Mouse (Mus musculus) liver, embryonic 15.5 days (tissue): ENCODE results near the gene Ankle2. TPM values are rescaled to one million over a fixed set of nuclear protein-coding genes. Genes with fewer than 3 reads are reported as not detected.

Source experiments
- ATAC-seq: fragments of 200-750 bp; cut with Nextera tagmentation; 2 replicates; pipeline ENCODE4 v1.8.0; 2017; ENCODE audit warnings: moderate number of reproducible peaks, mild to moderate bottlenecking, moderate library complexity; ENCODE audit not compliant: insufficient read depth
- H3K27ac ChIP-seq: fragments of 300-500 bp; sonication (generic); replicated peaks from 2 replicates; pipeline ENCODE4 v1.5.1; 2015; ENCODE audit warnings: mild to moderate bottlenecking, inconsistent platforms
- H3K27me3 ChIP-seq: fragments of 300-500 bp; sonication (generic); 2 replicates; pipeline ENCODE4 v1.6.1; 2015; ENCODE audit warnings: mild to moderate bottlenecking, inconsistent platforms
- H3K36me3 ChIP-seq: fragments of 300-500 bp; sonication (generic); replicated peaks from 2 replicates; pipeline ENCODE4 v1.6.1; 2015; ENCODE audit warnings: moderate library complexity, mild to moderate bottlenecking, inconsistent platforms
- H3K4me1 ChIP-seq: fragments of 300-500 bp; sonication (generic); replicated peaks from 2 replicates; pipeline ENCODE4 v1.6.1; 2015; ENCODE audit warnings: inconsistent platforms
- H3K4me2 ChIP-seq: fragments of 300-500 bp; sonication (generic); 2 replicates; pipeline ENCODE4 v1.6.1; 2015; ENCODE audit warnings: moderate library complexity, mild to moderate bottlenecking, inconsistent platforms
- H3K4me3 ChIP-seq: fragments of 300-500 bp; sonication (generic); replicated peaks from 2 replicates; pipeline ENCODE4 v1.5.1; 2015; ENCODE audit warnings: mild to moderate bottlenecking, inconsistent platforms
- H3K9ac ChIP-seq: fragments of 300-500 bp; sonication (generic); 2 replicates; pipeline ENCODE4 v1.6.1; 2015; ENCODE audit warnings: moderate library complexity, mild to moderate bottlenecking, inconsistent platforms
- H3K9me3 ChIP-seq: fragments of 300-500 bp; sonication (generic); replicated peaks from 2 replicates; pipeline ENCODE4 v1.6.1; 2016; ENCODE audit warnings: inconsistent platforms
- WGBS: fragments of 180-500 bp; shearing (Covaris S2); methylation state at CpG from one replicate; pipeline ENCODE4 v1.1.7; 2015; ENCODE audit warnings: mixed read lengths; ENCODE audit not compliant: insufficient replicate concordance; 5-methylcytosine and 5-hydroxymethylcytosine counted together
- polyA plus RNA-seq: library from polyadenylated mRNA; unstranded; fragments of >200 nt; fragmentation: Nextera tagmentation; extraction: Ambion mirVana; gene quantifications from 2 replicates; pipeline ENCODE4 v1.2.1, GENCODE M21; 2015

Ankle2 gene
- polyA plus RNA-seq, 1 experiment from 2014 or later = 14.3 TPM

- peak overlapping the region; percentile 100 for H3K4me2 ChIP-seq
- WGBS = under 1% methylated on average over 4 of the region's 4 CpGs
- H3K36me3 ChIP-seq = peaks cover 16% of the 10 kb centered on the region
- no peak for ATAC-seq
- H3K9me3 ChIP-seq = no peaks in the 10 kb centered on the region
- peaks cover 32% of the 10 kb centered on the region for H3K4me1 ChIP-seq
- peak overlapping the region; percentile 83 for H3K27ac ChIP-seq
- H3K27me3 ChIP-seq = no peaks in the 10 kb centered on the region
- peak overlapping the region; percentile 90 for H3K4me3 ChIP-seq
- peak overlapping the region; percentile 82 for H3K9ac ChIP-seq
Measured at GRCm38 (mm10) chr5:110284536-110284935, 53.7 kb downstream of the Ankle2 start.

- Histone ChIP-seq H3K36me3 (peaks cover 22% of the 10 kb centered on the region), H3K4me1 (peaks cover 32% of the 10 kb centered on the region), H3K9ac (peak overlapping the region; percentile 82), H3K27ac (peak overlapping the region; percentile 83), H3K4me2 (peak overlapping the region; percentile 100), H3K4me3 (peak overlapping the region; percentile 90), H3K9me3 (no peaks in the 10 kb centered on the region), H3K27me3 (no peaks in the 10 kb centered on the region)
- no peak for ATAC-seq
- WGBS = under 1% methylated on average over 15 of the region's 15 CpGs
Measured at GRCm38 (mm10) chr5:110285156-110285555, 54.4 kb downstream of the Ankle2 start.

- H3K9me3 ChIP-seq = no peaks in the 10 kb centered on the region
- H3K4me3 ChIP-seq = peak within 1 kb of the TSS; percentile 90
- H3K9ac ChIP-seq = peak within 1 kb of the TSS; percentile 82
- WGBS = 0% methylated on average over 60 of the region's 64 CpGs
- H3K4me1 ChIP-seq = peaks cover 34% of the 10 kb centered on the region
- ATAC-seq = peak; percentile 97
- H3K27me3 ChIP-seq = no peaks in the 10 kb centered on the region
- peak within 1 kb of the TSS; percentile 85 for H3K27ac ChIP-seq
- H3K36me3 ChIP-seq = peaks cover 30% of the 10 kb centered on the region
- peak within 1 kb of the TSS; percentile 100 for H3K4me2 ChIP-seq
Measured at GRCm38 (mm10) chr5:110285770-110286445, 55.1 kb downstream of the Ankle2 start, which contains the start of the genes Pxmp2 and Pole. Pxmp2 (minus strand) TSS chr5:110286186. Pole (plus strand) TSS chr5:110286306.

- WGBS = 1% methylated on average over 31 of the region's 31 CpGs
- peaks cover 40% of the 10 kb centered on the region for H3K4me1 ChIP-seq
Measured at GRCm38 (mm10) chr5:110286446-110287083, 55.8 kb downstream of the Ankle2 start.

GRCm38 (mm10) chr5:110287084-110287475 lies 56.3 kb downstream of the Ankle2 start:
- peaks cover 43% of the 10 kb centered on the region for H3K4me1 ChIP-seq
- WGBS = 57% methylated on average over 2 of the region's 2 CpGs
- H3K9ac ChIP-seq = peak overlapping the region; percentile 82

More at GRCm38 (mm10) chr5:110286446-110287083, 55.8 kb downstream of the Ankle2 start:
- H3K27ac ChIP-seq = peak overlapping the region; percentile 85
- ATAC-seq = peak; percentile 81
- H3K4me2 ChIP-seq = peak overlapping the region; percentile 100
- peak overlapping the region; percentile 82 for H3K9ac ChIP-seq
- no peaks in the 10 kb centered on the region for H3K9me3 ChIP-seq
- peak overlapping the region; percentile 90 for H3K4me3 ChIP-seq
- H3K27me3 ChIP-seq = no peaks in the 10 kb centered on the region
- H3K36me3 ChIP-seq = peaks cover 36% of the 10 kb centered on the region

GRCm38 (mm10) chr5:110291649-110292048 lies 60.8 kb downstream of the Ankle2 start:
- no peak overlapping the region for H3K4me3 ChIP-seq
- ATAC-seq = no peak
- H3K9ac ChIP-seq = no peak overlapping the region
- no peaks in the 10 kb centered on the region for H3K9me3 ChIP-seq
- no peaks in the 10 kb centered on the region for H3K27me3 ChIP-seq
- H3K27ac ChIP-seq = no peak overlapping the region
- 37% methylated on average over 1 of the region's 1 CpGs for WGBS
- H3K4me2 ChIP-seq = no peak overlapping the region
- H3K36me3 ChIP-seq = peaks cover 75% of the 10 kb centered on the region
- peaks cover 23% of the 10 kb centered on the region for H3K4me1 ChIP-seq

More at GRCm38 (mm10) chr5:110287084-110287475, 56.3 kb downstream of the Ankle2 start:
- H3K27ac ChIP-seq = no peak overlapping the region
- H3K27me3 ChIP-seq = no peaks in the 10 kb centered on the region
- ATAC-seq = no peak
- H3K4me2 ChIP-seq = peak overlapping the region; percentile 100
- H3K9me3 ChIP-seq = no peaks in the 10 kb centered on the region
- H3K36me3 ChIP-seq = peaks cover 41% of the 10 kb centered on the region
- H3K4me3 ChIP-seq = peak overlapping the region; percentile 90

GRCm38 (mm10) chr5:110296637-110297036 lies 65.8 kb downstream of the Ankle2 start:
- WGBS = 77% methylated on average over 1 of the region's 1 CpGs
- H3K9ac ChIP-seq = no peak overlapping the region
- ATAC-seq = no peak
- H3K4me2 ChIP-seq = no peak overlapping the region
- H3K9me3 ChIP-seq = no peaks in the 10 kb centered on the region
- H3K36me3 ChIP-seq = peaks cover 93% of the 10 kb centered on the region
- H3K27ac ChIP-seq = no peak overlapping the region
- H3K4me1 ChIP-seq = peaks cover 2% of the 10 kb centered on the region
- no peaks in the 10 kb centered on the region for H3K27me3 ChIP-seq
- no peak overlapping the region for H3K4me3 ChIP-seq

GRCm38 (mm10) chr5:110300591-110300990 lies 69.8 kb downstream of the Ankle2 start:
- WGBS = 72% methylated on average over 2 of the region's 2 CpGs

More at GRCm38 (mm10) chr5:110300591-110300990, 69.8 kb downstream of the Ankle2 start:
- Histone ChIP-seq H3K9ac (no peak overlapping the region), H3K27ac (no peak overlapping the region), H3K4me1 (no peaks in the 10 kb centered on the region), H3K4me3 (no peak overlapping the region), H3K36me3 (peaks cover 98% of the 10 kb centered on the region), H3K4me2 (no peak overlapping the region), H3K9me3 (no peaks in the 10 kb centered on the region), H3K27me3 (no peaks in the 10 kb centered on the region)
- ATAC-seq = no peak

Other genes with a start within 250 kb of the Ankle2 start
- 4.8 and 5.8 TPM in 2 replicates for gene Zfp932, start 234.5 kb upstream of the Ankle2 start, polyA plus RNA-seq
- 1.7 and 2.1 TPM in 2 replicates for gene Gm17655, start 158.5 kb upstream of the Ankle2 start, polyA plus RNA-seq
- 0.71 and 0.82 TPM in 2 replicates for gene Gm35315, start 136.6 kb upstream of the Ankle2 start, polyA plus RNA-seq
- 0.55 and 0.62 TPM in 2 replicates for gene Plcxd1, start 131.0 kb upstream of the Ankle2 start, polyA plus RNA-seq
- 7.7 and 9.2 TPM in 2 replicates for gene Gtpbp6, start 122.8 kb upstream of the Ankle2 start, polyA plus RNA-seq
- 1.0 and 1.4 TPM in 2 replicates for gene Zfp605, start 120.9 kb upstream of the Ankle2 start, polyA plus RNA-seq
- gene Chfr, start 95.2 kb upstream of the Ankle2 start, polyA plus RNA-seq = 17.9 and 19.5 TPM in 2 replicates
- gene Golga3, start 54.3 kb upstream of the Ankle2 start, polyA plus RNA-seq = 6.8 and 7.0 TPM in 2 replicates
- 25.7 and 27.1 TPM in 2 replicates for gene Pgam5, start 38.9 kb downstream of the Ankle2 start, polyA plus RNA-seq
- 44.6 and 45.0 TPM in 2 replicates for gene Pxmp2, start 55.2 kb downstream of the Ankle2 start, polyA plus RNA-seq
- gene Pole, start 55.3 kb downstream of the Ankle2 start, polyA plus RNA-seq = 14.4 and 16.4 TPM in 2 replicates
- gene P2rx2, start 112.2 kb downstream of the Ankle2 start, polyA plus RNA-seq = 0.09 TPM in 1 of 2 replicates, not detected in the other
- not detected in 2 replicates for gene Lrcol1, start 113.7 kb downstream of the Ankle2 start, polyA plus RNA-seq
- gene Fbrsl1, start 217.5 kb downstream of the Ankle2 start, polyA plus RNA-seq = 4.1 and 4.9 TPM in 2 replicates